Mouse (Mus musculus): ENCODE measurements around the gene Elmo1.

DNA sequence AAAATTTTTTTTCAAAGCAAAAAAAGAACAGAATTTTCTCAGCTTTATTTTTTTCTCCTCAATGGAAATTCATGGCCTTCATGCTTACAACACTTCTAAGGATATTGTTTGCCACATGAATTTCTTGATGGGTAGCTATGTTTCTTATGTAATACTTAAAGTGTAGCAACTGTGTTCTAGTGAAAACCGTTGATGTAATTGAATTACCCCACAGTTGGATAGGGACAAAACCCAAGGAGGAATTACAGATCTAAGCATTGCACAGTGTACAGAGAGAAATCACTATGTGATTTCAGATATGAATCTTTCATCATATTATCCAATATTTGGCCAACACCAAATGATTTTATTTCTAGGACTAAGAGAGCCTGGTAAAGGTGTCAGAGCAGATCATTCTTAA is 259.4 kb downstream of the Elmo1 start:
- TF ChIP-seq UBTF (IDR thresholded peaks at IDR 0.05; ENCODE audit: borderline replicate concordance, insufficient read depth, low read depth, low read length), result no peak
- no peak for TF ChIP-seq EP300 (IDR thresholded peaks at IDR 0.05; ENCODE audit: low read depth in 1 of 2, low read length in 2 of 2)
- TF ChIP-seq TAL1 (IDR thresholded peaks at IDR 0.05; ENCODE audit: low read length), result no peak
- no peak for TF ChIP-seq CTCF (IDR thresholded peaks at IDR 0.05 in 2 of 3, conservative IDR thresholded peaks at IDR 0.05 in 1 of 3; ENCODE audit: control insufficient read depth in 1 of 3, insufficient read depth in 1 of 3, low read depth in 2 of 3, low read length in 3 of 3, poor library complexity in 1 of 3, severe bottlenecking in 1 of 3)
- no peak for TF ChIP-seq POLR2A (IDR thresholded peaks at IDR 0.05; ENCODE audit: control insufficient read depth in 1 of 2, insufficient read depth in 1 of 2, low read depth in 1 of 2, low read length in 2 of 2, poor library complexity in 1 of 2)
- no peak for TF ChIP-seq BHLHE40 (IDR thresholded peaks at IDR 0.05; ENCODE audit: borderline replicate concordance, low read depth, low read length)
- no peak for TF ChIP-seq E2F4 (IDR thresholded peaks at IDR 0.05; ENCODE audit: borderline replicate concordance, low read depth, low read length)
- no peak for TF ChIP-seq CHD2 (IDR thresholded peaks at IDR 0.05; ENCODE audit: low read length)
- TF ChIP-seq ZKSCAN1 (IDR thresholded peaks at IDR 0.05; ENCODE audit: low read depth, low read length), result no peak
- no peak for TF ChIP-seq USF1 (IDR thresholded peaks at IDR 0.05; ENCODE audit: low read depth, low read length)
- no peak for TF ChIP-seq GATA1 (IDR thresholded peaks at IDR 0.05; ENCODE audit: low read depth, low read length)
- no peak for TF ChIP-seq RCOR1 (IDR thresholded peaks at IDR 0.05; ENCODE audit: low read depth, low read length)
